Mouse (Mus musculus) neural tube, embryonic 15.5 days (tissue): ENCODE data around the gene Rabggta. TPM values are rescaled to one million over a fixed set of nuclear protein-coding genes. Genes with fewer than 3 reads are reported as not detected.

Source experiments
- ATAC-seq: fragments of 200-750 bp; cut with Nextera tagmentation; 2 replicates; pipeline ENCODE4 v1.8.0; 2017; ENCODE audit warnings: mild to moderate bottlenecking, moderate TSS enrichment, moderate library complexity; ENCODE audit not compliant: low FRiP score
- H3K27ac ChIP-seq: fragments of 300-500 bp; sonication (generic); replicated peaks from 2 replicates; pipeline ENCODE4 v1.5.1; 2015; ENCODE audit warnings: mild to moderate bottlenecking, inconsistent platforms
- H3K27me3 ChIP-seq: fragments of 300-500 bp; sonication (generic); replicated peaks from 2 replicates; pipeline ENCODE4 v1.6.1; 2015; ENCODE audit warnings: inconsistent platforms
- H3K36me3 ChIP-seq: fragments of 300-500 bp; sonication (generic); 2 replicates; pipeline ENCODE4 v1.6.1; 2015; ENCODE audit warnings: inconsistent platforms
- H3K4me1 ChIP-seq: fragments of 300-500 bp; sonication (generic); 2 replicates; pipeline ENCODE4 v1.6.1; 2015; ENCODE audit warnings: inconsistent platforms
- H3K4me2 ChIP-seq: fragments of 300-500 bp; sonication (generic); 2 replicates; pipeline ENCODE4 v1.6.1; 2015; ENCODE audit warnings: inconsistent platforms, mild to moderate bottlenecking, moderate library complexity
- H3K4me3 ChIP-seq: fragments of 300-500 bp; sonication (generic); replicated peaks from 2 replicates; pipeline ENCODE4 v1.5.1; 2015; ENCODE audit warnings: mild to moderate bottlenecking, inconsistent platforms
- H3K9ac ChIP-seq: fragments of 300-500 bp; sonication (generic); replicated peaks from 2 replicates; pipeline ENCODE4 v1.6.1; 2015; ENCODE audit warnings: mild to moderate bottlenecking, inconsistent platforms
- H3K9me3 ChIP-seq: fragments of 300-500 bp; sonication (generic); replicated peaks from 2 replicates; pipeline ENCODE4 v1.6.1; 2016; ENCODE audit warnings: inconsistent platforms
- WGBS: fragments of 180-500 bp; shearing (Covaris S2); methylation state at CpG from one replicate; pipeline ENCODE4 v1.1.7; 2015; ENCODE audit warnings: mixed read lengths; 5-methylcytosine and 5-hydroxymethylcytosine counted together
- polyA plus RNA-seq: library from polyadenylated mRNA; unstranded; fragments of >200 nt; fragmentation: Nextera tagmentation; extraction: Ambion mirVana; gene quantifications from 2 replicates; pipeline ENCODE4 v1.2.1, GENCODE M21; 2015

Gene Rabggta
- polyA plus RNA-seq, 1 experiment from 2014 or later, result 65.1 TPM

DNA sequence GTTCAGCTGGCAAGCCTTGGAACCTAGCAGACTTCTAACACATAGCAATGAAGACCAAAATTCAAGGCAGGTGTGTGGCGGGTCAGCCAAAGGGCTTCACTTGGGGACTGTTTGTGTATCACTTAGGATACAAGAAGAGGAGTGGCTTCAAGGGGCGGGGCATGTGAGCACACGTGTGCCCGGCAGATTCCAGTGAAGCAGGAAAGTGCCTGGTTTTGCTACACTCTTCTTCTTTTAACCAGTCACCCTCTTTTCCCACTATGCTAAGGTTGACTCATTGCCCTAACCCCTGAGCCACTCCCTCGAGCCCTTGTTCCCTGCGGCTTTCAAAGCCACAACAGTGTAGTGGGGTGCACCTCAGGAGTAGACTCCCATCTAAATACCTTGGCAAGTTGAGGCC, 7.2 kb downstream of the Rabggta start:
- no peak overlapping the region for H3K4me3 ChIP-seq
- no peak for ATAC-seq
- no peaks in the 10 kb centered on the region for H3K9me3 ChIP-seq
- H3K4me1 ChIP-seq, result no peaks in the 10 kb centered on the region
- H3K27me3 ChIP-seq, result peaks cover 28% of the 10 kb centered on the region
- no peak overlapping the region for H3K27ac ChIP-seq
- no peak overlapping the region for H3K9ac ChIP-seq
- WGBS, result 47% methylated on average over 6 of the region's 6 CpGs
- H3K4me2 ChIP-seq, result no peak overlapping the region
- H3K36me3 ChIP-seq, result peaks cover 28% of the 10 kb centered on the region

GRCm38 (mm10) chr14:55713729-55714122, 8.3 kb downstream of the Rabggta start, which contains the start of gene Tgm1:
Gene Tgm1 (minus strand): TSS chr14:55713926.
- peaks cover 28% of the 10 kb centered on the region for H3K27me3 ChIP-seq
- no peaks in the 10 kb centered on the region for H3K4me1 ChIP-seq
- H3K4me2 ChIP-seq, result peak within 1 kb of the TSS; percentile 33
- no peak for ATAC-seq
- no peak within 1 kb of the TSS for H3K9ac ChIP-seq
- H3K9me3 ChIP-seq, result no peaks in the 10 kb centered on the region
- WGBS, result 35% methylated on average over 4 of the region's 4 CpGs
- H3K36me3 ChIP-seq, result peaks cover 25% of the 10 kb centered on the region
- H3K27ac ChIP-seq, result no peak within 1 kb of the TSS
- no peak within 1 kb of the TSS for H3K4me3 ChIP-seq

GRCm38 (mm10) chr14:55713007-55713728, 8.9 kb downstream of the Rabggta start:
- ATAC-seq, result no peak
- no peaks in the 10 kb centered on the region for H3K4me1 ChIP-seq
- 15% methylated on average over 25 of the region's 25 CpGs for WGBS
- no peak overlapping the region for H3K9ac ChIP-seq
- no peak overlapping the region for H3K4me3 ChIP-seq
- no peaks in the 10 kb centered on the region for H3K9me3 ChIP-seq
- peaks cover 28% of the 10 kb centered on the region for H3K27me3 ChIP-seq
- peak overlapping the region; percentile 33 for H3K4me2 ChIP-seq
- no peak overlapping the region for H3K27ac ChIP-seq
- peaks cover 20% of the 10 kb centered on the region for H3K36me3 ChIP-seq

DNA sequence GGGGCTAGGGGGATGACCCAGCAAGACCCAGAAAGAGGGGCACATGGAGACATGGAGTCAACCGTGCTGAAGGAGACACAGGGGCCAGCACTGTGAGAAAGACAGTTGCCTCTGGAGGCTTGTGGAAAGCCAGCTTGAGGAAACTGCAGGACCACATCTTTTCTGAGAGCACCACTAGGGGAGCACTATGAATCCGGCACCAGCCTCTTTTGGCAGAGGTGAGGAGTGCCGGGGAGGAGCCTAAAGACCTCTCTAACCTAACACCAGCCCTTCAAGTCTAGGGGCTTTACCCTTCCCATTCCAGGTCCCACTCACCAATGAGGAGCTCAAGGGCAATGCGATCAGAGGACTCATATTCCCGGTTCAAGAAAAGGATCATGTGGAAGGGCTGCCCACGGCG, 10.3 kb downstream of the Rabggta start:
- H3K9me3 ChIP-seq, result no peaks in the 10 kb centered on the region
- H3K27ac ChIP-seq, result no peak overlapping the region
- no peak for ATAC-seq
- peaks cover 28% of the 10 kb centered on the region for H3K27me3 ChIP-seq
- H3K4me3 ChIP-seq, result no peak overlapping the region
- H3K36me3 ChIP-seq, result peaks cover 8% of the 10 kb centered on the region
- H3K4me1 ChIP-seq, result no peaks in the 10 kb centered on the region
- 83% methylated on average over 7 of the region's 7 CpGs for WGBS
- H3K4me2 ChIP-seq, result no peak overlapping the region
- no peak overlapping the region for H3K9ac ChIP-seq

DNA sequence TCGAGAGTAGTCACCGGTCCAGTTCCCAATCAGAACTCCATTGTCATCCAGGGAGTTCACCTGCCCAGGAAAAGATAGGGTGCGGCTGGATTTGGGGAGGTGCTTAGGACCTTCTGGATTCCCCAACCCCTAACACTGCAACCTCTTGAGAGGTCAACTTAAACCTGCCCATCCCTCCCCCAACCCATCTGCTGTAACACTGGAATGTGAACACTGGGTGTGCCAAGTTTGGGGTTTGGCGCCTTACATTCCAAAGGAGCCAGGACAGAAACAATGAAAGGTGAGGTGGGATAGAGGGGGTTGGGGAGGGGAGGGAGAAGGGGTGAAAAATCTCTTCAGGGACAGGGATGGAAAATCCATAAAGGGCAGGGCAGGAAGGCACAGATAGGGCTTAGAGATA, 12.6 kb downstream of the Rabggta start:
- no peak for ATAC-seq
- Histone ChIP-seq H3K4me3 (no peak overlapping the region), H3K27me3 (peaks cover 28% of the 10 kb centered on the region), H3K4me1 (no peaks in the 10 kb centered on the region), H3K36me3 (no peaks in the 10 kb centered on the region), H3K9ac (no peak overlapping the region), H3K9me3 (no peaks in the 10 kb centered on the region), H3K4me2 (no peak overlapping the region), H3K27ac (no peak overlapping the region)
- WGBS, result 91% methylated on average over 4 of the region's 4 CpGs

GRCm38 (mm10) chr14:55707397-55707796, 14.7 kb downstream of the Rabggta start:
- Histone ChIP-seq H3K27me3 (peaks cover 9% of the 10 kb centered on the region), H3K36me3 (no peaks in the 10 kb centered on the region), H3K27ac (no peak overlapping the region), H3K9me3 (no peaks in the 10 kb centered on the region), H3K4me2 (no peak overlapping the region), H3K4me3 (no peak overlapping the region), H3K4me1 (no peaks in the 10 kb centered on the region), H3K9ac (no peak overlapping the region)
- WGBS, result 91% methylated on average over 5 of the region's 5 CpGs
- ATAC-seq, result no peak

- Histone ChIP-seq H3K4me2 (no peak overlapping the region), H3K27me3 (no peaks in the 10 kb centered on the region), H3K9me3 (no peaks in the 10 kb centered on the region), H3K4me1 (no peaks in the 10 kb centered on the region), H3K36me3 (no peaks in the 10 kb centered on the region), H3K9ac (no peak overlapping the region), H3K4me3 (no peak overlapping the region), H3K27ac (no peak overlapping the region)
- WGBS, result 87% methylated on average over 8 of the region's 8 CpGs
- no peak for ATAC-seq
Measured at GRCm38 (mm10) chr14:55706051-55706600, 15.9 kb downstream of the Rabggta start.

GRCm38 (mm10) chr14:55702761-55703160, 19.3 kb downstream of the Rabggta start:
- Histone ChIP-seq H3K4me2 (no peak overlapping the region), H3K4me3 (no peak overlapping the region), H3K9ac (no peak overlapping the region), H3K4me1 (no peaks in the 10 kb centered on the region), H3K27ac (no peak overlapping the region), H3K27me3 (no peaks in the 10 kb centered on the region), H3K9me3 (no peaks in the 10 kb centered on the region), H3K36me3 (no peaks in the 10 kb centered on the region)
- 64% methylated on average over 6 of the region's 6 CpGs for WGBS
- no peak for ATAC-seq

- no peak overlapping the region for H3K4me2 ChIP-seq
- WGBS, result 74% methylated on average over 9 of the region's 9 CpGs
- no peak overlapping the region for H3K4me3 ChIP-seq
- ATAC-seq, result no peak
- H3K27ac ChIP-seq, result no peak overlapping the region
- H3K27me3 ChIP-seq, result no peaks in the 10 kb centered on the region
- H3K4me1 ChIP-seq, result no peaks in the 10 kb centered on the region
- no peaks in the 10 kb centered on the region for H3K36me3 ChIP-seq
- no peak overlapping the region for H3K9ac ChIP-seq
- no peaks in the 10 kb centered on the region for H3K9me3 ChIP-seq
Measured at GRCm38 (mm10) chr14:55701131-55701530, 20.9 kb downstream of the Rabggta start.

DNA sequence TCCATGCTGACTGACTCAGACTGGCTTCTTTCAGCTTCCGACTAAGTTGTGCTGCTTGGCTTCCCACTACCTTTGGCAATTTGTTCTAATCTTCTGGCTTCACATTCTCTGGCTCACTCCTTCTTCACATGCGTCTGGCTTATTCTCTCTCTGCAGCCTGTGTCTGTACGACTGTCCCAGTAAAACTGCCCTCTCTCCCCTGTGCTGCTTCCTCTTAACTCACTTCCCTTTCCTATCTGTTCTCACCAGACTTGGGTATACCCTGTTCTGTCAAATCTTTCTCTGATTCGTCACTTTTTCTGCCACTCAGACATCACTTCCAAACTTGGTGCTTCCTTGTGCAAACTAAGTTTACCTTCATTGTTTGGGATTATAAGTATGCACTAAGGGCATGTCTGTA, 24.8 kb downstream of the Rabggta start:
- Histone ChIP-seq H3K9ac (no peak overlapping the region), H3K4me1 (no peaks in the 10 kb centered on the region), H3K27me3 (no peaks in the 10 kb centered on the region), H3K4me2 (no peak overlapping the region), H3K27ac (no peak overlapping the region), H3K9me3 (no peaks in the 10 kb centered on the region), H3K36me3 (no peaks in the 10 kb centered on the region), H3K4me3 (no peak overlapping the region)
- ATAC-seq, result no peak
- 89% methylated on average over 4 of the region's 4 CpGs for WGBS

DNA sequence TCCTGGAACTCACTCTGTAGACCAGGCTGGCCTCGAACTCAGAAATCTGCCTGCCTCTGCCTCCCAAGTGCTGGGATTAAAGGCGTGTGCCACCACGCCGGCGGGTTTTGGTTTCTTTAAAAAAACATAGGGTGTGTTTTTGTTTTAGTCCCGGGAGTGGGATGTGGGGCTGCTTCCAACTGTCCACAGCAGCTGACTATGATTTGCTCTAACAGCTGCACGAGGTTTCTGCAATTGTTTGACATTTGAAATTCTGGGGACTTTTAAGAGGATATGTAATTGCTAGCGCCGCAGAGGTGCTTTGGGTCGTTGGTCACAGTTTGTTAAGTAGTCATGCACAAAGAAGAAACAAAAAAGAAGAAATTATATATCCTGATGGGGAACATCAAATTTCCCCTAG, 32.6 kb downstream of the Rabggta start:
- no peaks in the 10 kb centered on the region for H3K4me1 ChIP-seq
- WGBS, result 86% methylated on average over 10 of the region's 10 CpGs
- no peaks in the 10 kb centered on the region for H3K27me3 ChIP-seq
- no peak overlapping the region for H3K9ac ChIP-seq
- no peak overlapping the region for H3K27ac ChIP-seq
- no peaks in the 10 kb centered on the region for H3K9me3 ChIP-seq
- H3K36me3 ChIP-seq, result no peaks in the 10 kb centered on the region
- no peak overlapping the region for H3K4me3 ChIP-seq
- ATAC-seq, result no peak
- no peak overlapping the region for H3K4me2 ChIP-seq

GRCm38 (mm10) chr14:55682118-55682493, 40.0 kb downstream of the Rabggta start:
- Histone ChIP-seq H3K9me3 (no peaks in the 10 kb centered on the region), H3K27me3 (no peaks in the 10 kb centered on the region), H3K4me1 (peaks cover 15% of the 10 kb centered on the region), H3K4me3 (peak overlapping the region; percentile 73), H3K36me3 (peaks cover 31% of the 10 kb centered on the region), H3K27ac (peak overlapping the region; percentile 82), H3K9ac (peak overlapping the region; percentile 66; the same call in 1 of the 2 replicates), H3K4me2 (peak overlapping the region; percentile 94)
- ATAC-seq, result peak; percentile 31
- 10% methylated on average over 3 of the region's 3 CpGs for WGBS
